Mouse (Mus musculus) liver, embryonic 15.5 days (tissue): Measurements from ENCODE around the gene Rsph1. TPM values are rescaled to one million over a fixed set of nuclear protein-coding genes. Genes with fewer than 3 reads are reported as not detected.

ENCODE experiments used
- ATAC-seq: fragments of 200-750 bp; cut with Nextera tagmentation; 2 replicates; pipeline ENCODE4 v1.8.0; 2017; ENCODE audit warnings: moderate number of reproducible peaks, mild to moderate bottlenecking, moderate library complexity; ENCODE audit not compliant: insufficient read depth
- H3K27ac ChIP-seq: fragments of 300-500 bp; sonication (generic); replicated peaks from 2 replicates; pipeline ENCODE4 v1.5.1; 2015; ENCODE audit warnings: mild to moderate bottlenecking, inconsistent platforms
- H3K27me3 ChIP-seq: fragments of 300-500 bp; sonication (generic); 2 replicates; pipeline ENCODE4 v1.6.1; 2015; ENCODE audit warnings: mild to moderate bottlenecking, inconsistent platforms
- H3K36me3 ChIP-seq: fragments of 300-500 bp; sonication (generic); replicated peaks from 2 replicates; pipeline ENCODE4 v1.6.1; 2015; ENCODE audit warnings: moderate library complexity, mild to moderate bottlenecking, inconsistent platforms
- H3K4me1 ChIP-seq: fragments of 300-500 bp; sonication (generic); replicated peaks from 2 replicates; pipeline ENCODE4 v1.6.1; 2015; ENCODE audit warnings: inconsistent platforms
- H3K4me2 ChIP-seq: fragments of 300-500 bp; sonication (generic); 2 replicates; pipeline ENCODE4 v1.6.1; 2015; ENCODE audit warnings: moderate library complexity, mild to moderate bottlenecking, inconsistent platforms
- H3K4me3 ChIP-seq: fragments of 300-500 bp; sonication (generic); replicated peaks from 2 replicates; pipeline ENCODE4 v1.5.1; 2015; ENCODE audit warnings: mild to moderate bottlenecking, inconsistent platforms
- H3K9ac ChIP-seq: fragments of 300-500 bp; sonication (generic); 2 replicates; pipeline ENCODE4 v1.6.1; 2015; ENCODE audit warnings: moderate library complexity, mild to moderate bottlenecking, inconsistent platforms
- H3K9me3 ChIP-seq: fragments of 300-500 bp; sonication (generic); replicated peaks from 2 replicates; pipeline ENCODE4 v1.6.1; 2016; ENCODE audit warnings: inconsistent platforms
- WGBS: fragments of 180-500 bp; shearing (Covaris S2); methylation state at CpG from one replicate; pipeline ENCODE4 v1.1.7; 2015; ENCODE audit warnings: mixed read lengths; ENCODE audit not compliant: insufficient replicate concordance; 5-methylcytosine and 5-hydroxymethylcytosine counted together
- polyA plus RNA-seq: library from polyadenylated mRNA; unstranded; fragments of >200 nt; fragmentation: Nextera tagmentation; extraction: Ambion mirVana; gene quantifications from 2 replicates; pipeline ENCODE4 v1.2.1, GENCODE M21; 2015

The Rsph1 gene
- polyA plus RNA-seq, 1 experiment from 2014 or later: 0.25 TPM

DNA sequence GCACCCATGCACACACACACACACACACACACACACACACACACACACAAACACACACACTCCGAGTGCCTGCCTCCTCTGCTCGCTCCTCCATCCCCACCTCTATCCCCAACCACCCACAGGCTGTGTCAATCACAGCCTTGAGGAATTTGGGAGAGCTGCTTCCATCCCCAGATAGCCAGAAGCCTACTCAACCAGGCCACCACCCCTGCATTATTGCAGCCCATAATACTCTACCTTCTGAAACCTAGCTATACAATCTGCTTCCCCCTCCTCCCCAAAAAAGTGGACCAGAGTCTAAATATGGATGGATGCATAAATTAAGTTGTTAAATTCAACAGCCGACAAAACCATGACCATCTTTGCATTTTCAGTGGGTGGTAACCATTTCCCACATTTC is 50.8 kb downstream of the Rsph1 start:
- no peak overlapping the region for H3K4me3 ChIP-seq
- no peak for ATAC-seq
- 55% methylated on average over 3 of the region's 3 CpGs for WGBS

DNA sequence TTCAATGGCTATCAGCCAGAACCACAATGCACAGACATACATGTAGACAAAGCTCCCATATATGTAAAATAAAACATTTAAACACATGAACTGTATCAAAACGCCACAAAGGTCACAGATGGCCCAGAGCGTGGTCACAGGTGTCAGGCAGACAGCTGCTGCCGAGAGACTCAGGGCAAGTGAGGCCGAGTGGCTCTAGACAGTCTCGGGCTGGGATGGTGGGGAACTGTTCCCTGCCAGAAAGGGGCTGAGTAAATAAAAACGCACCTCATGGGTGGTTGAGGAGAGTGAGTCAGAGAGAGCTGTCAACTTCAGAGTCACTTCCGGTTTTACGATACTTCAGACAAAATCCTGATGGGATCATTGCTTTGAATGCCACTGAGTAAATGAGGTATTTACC is 52.6 kb downstream of the Rsph1 start:
- no peak overlapping the region for H3K9ac ChIP-seq
- no peak for ATAC-seq
- no peaks in the 10 kb centered on the region for H3K27me3 ChIP-seq
- H3K4me2 ChIP-seq: no peak overlapping the region
- H3K9me3 ChIP-seq: no peaks in the 10 kb centered on the region
- 0 out of 2 replicates have a peak, but pooled peaks cover 5% of the 10 kb centered on the region for H3K36me3 ChIP-seq
- peaks cover 25% of the 10 kb centered on the region for H3K4me1 ChIP-seq
- 55% methylated on average over 8 of the region's 8 CpGs for WGBS
- 0 out of 2 replicates have a peak overlapping the region, but pooled peaks have one; percentile 29 for H3K27ac ChIP-seq
- H3K4me3 ChIP-seq: no peak overlapping the region

More for the DNA sequence above, 50.8 kb downstream of the Rsph1 start:
- Histone ChIP-seq H3K27me3 (no peaks in the 10 kb centered on the region), H3K36me3 (peaks cover 3% of the 10 kb centered on the region; the same call in 1 of the 2 replicates), H3K4me2 (no peak overlapping the region), H3K4me1 (peaks cover 25% of the 10 kb centered on the region), H3K27ac (no peak overlapping the region), H3K9ac (no peak overlapping the region), H3K9me3 (no peaks in the 10 kb centered on the region)

DNA sequence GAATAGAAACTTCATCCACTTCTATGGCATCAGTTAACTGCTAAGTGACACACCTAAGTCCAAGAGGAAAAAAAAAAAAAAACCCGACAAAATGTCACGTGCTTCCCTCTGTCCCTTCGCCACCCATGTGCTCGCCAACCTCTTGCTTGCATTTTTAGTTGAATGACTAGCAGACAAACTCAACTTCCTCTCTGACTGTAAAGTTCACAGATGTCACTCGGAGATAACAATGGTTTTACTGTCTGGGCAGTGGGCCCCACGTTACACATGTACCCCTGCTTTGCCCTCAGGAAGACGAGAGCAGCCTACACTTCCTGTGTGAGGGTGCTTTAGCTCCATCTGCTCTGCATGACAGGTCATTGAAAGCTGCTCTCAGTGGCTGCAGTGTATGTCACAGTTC is 53.3 kb downstream of the Rsph1 start:
- WGBS: 21% methylated on average over 7 of the region's 7 CpGs
- no peak overlapping the region for H3K4me2 ChIP-seq
- no peaks in the 10 kb centered on the region for H3K9me3 ChIP-seq
- 0 out of 2 replicates have a peak, but pooled peaks cover 5% of the 10 kb centered on the region for H3K36me3 ChIP-seq
- peaks cover 25% of the 10 kb centered on the region for H3K4me1 ChIP-seq
- no peak for ATAC-seq
- no peak overlapping the region for H3K9ac ChIP-seq
- no peaks in the 10 kb centered on the region for H3K27me3 ChIP-seq
- H3K4me3 ChIP-seq: no peak overlapping the region
- H3K27ac ChIP-seq: 0 out of 2 replicates have a peak overlapping the region, but pooled peaks have one; percentile 29

DNA sequence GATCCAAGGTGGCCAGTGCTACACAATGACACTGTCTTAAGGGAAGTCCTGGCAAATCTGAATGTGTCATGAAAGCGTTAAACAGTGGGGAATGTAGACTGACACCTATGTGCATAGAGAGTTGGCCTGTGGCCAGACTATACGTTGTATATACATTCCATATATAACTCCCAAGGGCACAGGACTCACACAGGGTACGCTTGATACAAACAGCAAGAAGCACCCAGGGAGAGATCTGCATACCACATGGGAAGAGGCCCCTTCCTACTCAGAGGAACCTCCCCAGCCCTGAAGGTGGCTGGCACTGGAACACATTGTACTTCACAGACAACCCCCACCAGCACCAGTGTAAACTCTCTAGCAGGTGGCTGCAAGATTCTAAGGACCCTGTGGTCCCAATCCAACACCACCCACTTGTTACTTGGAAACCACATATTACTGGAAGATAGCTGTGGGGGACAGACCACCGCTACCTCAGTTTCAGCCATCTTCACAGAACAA is 54.3 kb downstream of the Rsph1 start:
- H3K36me3 ChIP-seq: 0 out of 2 replicates have a peak, but pooled peaks cover 9% of the 10 kb centered on the region
- H3K27ac ChIP-seq: 0 out of 2 replicates have a peak overlapping the region, but pooled peaks have one; percentile 6
- no peak for ATAC-seq
- WGBS: 40% methylated on average over 4 of the region's 4 CpGs
- no peak overlapping the region for H3K4me3 ChIP-seq
- H3K9ac ChIP-seq: no peak overlapping the region
- peaks cover 25% of the 10 kb centered on the region for H3K4me1 ChIP-seq
- H3K9me3 ChIP-seq: no peaks in the 10 kb centered on the region
- no peaks in the 10 kb centered on the region for H3K27me3 ChIP-seq
- H3K4me2 ChIP-seq: no peak overlapping the region

DNA sequence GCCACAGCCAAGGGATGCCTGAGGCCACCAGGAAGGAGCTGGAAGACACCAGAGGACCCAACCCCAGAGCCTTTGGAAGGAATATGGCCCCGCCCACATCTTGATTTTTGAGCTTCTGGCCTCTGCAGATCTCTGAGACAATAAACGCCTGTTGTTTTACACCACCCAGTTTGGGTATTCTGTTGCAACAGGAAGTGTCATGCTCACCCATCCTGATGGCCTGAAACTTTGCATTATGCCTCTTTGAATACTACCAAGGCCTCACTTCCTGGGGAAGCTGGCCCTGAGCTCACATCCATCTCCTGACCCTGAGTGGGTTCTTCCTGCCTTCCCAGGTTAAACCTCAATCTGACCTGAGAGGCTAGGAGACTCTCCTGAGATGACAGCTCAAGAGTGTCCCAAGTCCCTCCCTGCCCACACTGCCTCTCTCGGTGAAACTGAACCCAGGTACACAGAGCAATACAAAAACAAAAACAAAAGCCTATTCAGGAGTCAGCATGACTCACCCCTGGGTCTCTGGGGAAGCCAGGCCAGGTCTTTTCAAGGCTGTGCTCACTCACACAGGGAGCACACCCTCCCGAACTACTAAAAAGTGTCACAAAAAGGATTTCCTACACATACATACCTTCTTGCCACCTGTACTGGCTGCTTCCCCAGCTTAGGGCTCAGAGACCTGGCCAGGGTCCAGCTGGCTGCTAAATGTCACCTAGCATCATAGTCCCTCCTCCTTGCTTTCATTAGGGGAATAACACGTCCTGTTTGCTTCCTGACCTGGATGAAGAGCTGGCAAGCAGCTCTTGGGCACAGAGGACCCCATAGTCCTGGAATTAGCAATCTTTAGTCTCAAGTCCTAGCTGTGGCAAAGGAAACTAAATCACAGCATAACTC is 60.9 kb downstream of the Rsph1 start:
- no peak for ATAC-seq
- no peak overlapping the region for H3K27ac ChIP-seq
- no peak overlapping the region for H3K4me2 ChIP-seq
- no peak overlapping the region for H3K9ac ChIP-seq
- H3K9me3 ChIP-seq: no peaks in the 10 kb centered on the region
- H3K36me3 ChIP-seq: peaks cover 22% of the 10 kb centered on the region
- WGBS: 48% methylated on average over 5 of the region's 5 CpGs
- H3K27me3 ChIP-seq: no peaks in the 10 kb centered on the region
- H3K4me1 ChIP-seq: peaks cover 3% of the 10 kb centered on the region; the same call in 1 of the 2 replicates
- H3K4me3 ChIP-seq: no peak overlapping the region

DNA sequence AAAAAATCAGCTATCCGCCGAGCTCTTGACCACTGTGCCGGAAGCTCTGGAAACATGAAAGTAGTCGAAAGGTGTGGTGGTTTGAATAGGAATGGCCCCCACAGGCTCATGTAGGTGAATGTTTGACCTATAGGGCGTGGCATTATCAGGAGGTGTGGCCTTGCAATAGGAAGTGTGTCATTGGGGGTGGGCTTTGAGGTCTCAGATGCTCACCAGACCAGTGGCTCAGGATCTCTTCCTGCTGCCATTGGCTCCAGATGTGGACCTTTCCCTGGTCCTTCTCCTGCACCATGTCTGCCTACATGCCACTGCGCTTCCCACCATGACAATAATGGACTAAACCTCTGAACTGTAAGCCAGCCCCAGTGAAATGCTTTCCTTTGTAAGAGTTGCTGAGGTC is 65.3 kb downstream of the Rsph1 start:
- ATAC-seq: no peak
- H3K4me3 ChIP-seq: no peak overlapping the region
- H3K9ac ChIP-seq: no peak overlapping the region
- H3K27me3 ChIP-seq: no peaks in the 10 kb centered on the region
- H3K27ac ChIP-seq: no peak overlapping the region
- peaks cover 12% of the 10 kb centered on the region for H3K36me3 ChIP-seq
- 83% methylated on average over 6 of the region's 6 CpGs for WGBS
- peaks cover 44% of the 10 kb centered on the region for H3K4me1 ChIP-seq
- H3K4me2 ChIP-seq: no peak overlapping the region
- H3K9me3 ChIP-seq: no peaks in the 10 kb centered on the region

DNA sequence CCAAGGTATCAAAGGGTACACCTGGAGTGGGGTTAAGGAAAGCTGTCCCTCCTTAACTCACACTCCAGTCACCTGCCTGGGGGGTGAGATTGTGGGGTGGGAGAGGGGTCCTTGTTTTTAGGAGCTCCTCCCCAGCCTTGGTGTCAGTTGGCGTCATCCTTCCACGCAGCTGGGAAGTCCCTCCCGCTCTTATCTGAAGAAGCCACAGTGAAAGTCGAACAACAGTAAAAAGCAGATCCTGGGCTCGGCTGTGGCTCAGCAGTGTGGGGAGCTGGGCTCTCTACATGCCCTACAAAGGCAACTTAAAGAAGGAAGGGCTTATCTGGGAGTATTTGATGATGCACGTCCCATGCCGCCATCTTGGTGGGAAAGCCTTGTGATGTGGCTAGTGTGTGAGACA is 66.9 kb downstream of the Rsph1 start:
- H3K9me3 ChIP-seq: no peaks in the 10 kb centered on the region
- H3K27ac ChIP-seq: peak overlapping the region; percentile 60
- peak overlapping the region; percentile 29; the same call in 1 of the 2 replicates for H3K4me2 ChIP-seq
- H3K4me1 ChIP-seq: peaks cover 41% of the 10 kb centered on the region
- H3K36me3 ChIP-seq: peaks cover 12% of the 10 kb centered on the region
- no peak overlapping the region for H3K4me3 ChIP-seq
- H3K9ac ChIP-seq: no peak overlapping the region
- H3K27me3 ChIP-seq: no peaks in the 10 kb centered on the region
- 23% methylated on average over 7 of the region's 7 CpGs for WGBS
- ATAC-seq: peak; percentile 70

DNA sequence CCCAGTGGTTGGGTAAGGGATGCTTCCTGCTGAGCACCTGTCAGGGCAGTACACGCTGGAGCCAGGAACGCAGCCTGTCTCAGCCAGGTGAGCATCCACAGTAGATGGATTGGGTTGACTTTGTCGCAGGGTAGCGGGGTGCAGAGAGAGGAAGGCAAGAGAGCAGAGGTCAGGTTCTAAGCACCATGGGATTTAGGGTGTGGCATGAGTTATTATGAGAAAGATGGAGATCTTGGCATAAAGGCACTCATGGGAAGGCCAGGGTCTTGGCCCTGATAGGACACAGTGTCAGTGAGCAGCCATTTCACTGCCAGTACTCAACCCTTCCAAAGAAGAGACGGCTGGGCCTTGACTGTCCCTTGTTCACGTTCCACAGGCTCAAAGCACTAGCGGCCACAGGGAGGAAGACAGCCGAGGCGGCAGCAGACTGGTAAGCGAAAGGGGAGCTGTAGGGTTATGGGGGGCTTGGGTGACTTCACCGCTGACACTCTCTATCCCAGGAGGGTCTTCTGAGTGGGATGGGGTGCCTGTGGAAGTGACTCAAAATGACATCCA is 67.7 kb downstream of the Rsph1 start:
- Histone ChIP-seq H3K4me3 (no peak overlapping the region), H3K36me3 (peaks cover 12% of the 10 kb centered on the region), H3K27me3 (no peaks in the 10 kb centered on the region), H3K4me2 (peak overlapping the region; percentile 74), H3K4me1 (peaks cover 41% of the 10 kb centered on the region), H3K9ac (no peak overlapping the region), H3K27ac (peak overlapping the region; percentile 60; the same call in 1 of the 2 replicates), H3K9me3 (no peaks in the 10 kb centered on the region)
- no peak for ATAC-seq
- WGBS: 84% methylated on average over 11 of the region's 11 CpGs

DNA sequence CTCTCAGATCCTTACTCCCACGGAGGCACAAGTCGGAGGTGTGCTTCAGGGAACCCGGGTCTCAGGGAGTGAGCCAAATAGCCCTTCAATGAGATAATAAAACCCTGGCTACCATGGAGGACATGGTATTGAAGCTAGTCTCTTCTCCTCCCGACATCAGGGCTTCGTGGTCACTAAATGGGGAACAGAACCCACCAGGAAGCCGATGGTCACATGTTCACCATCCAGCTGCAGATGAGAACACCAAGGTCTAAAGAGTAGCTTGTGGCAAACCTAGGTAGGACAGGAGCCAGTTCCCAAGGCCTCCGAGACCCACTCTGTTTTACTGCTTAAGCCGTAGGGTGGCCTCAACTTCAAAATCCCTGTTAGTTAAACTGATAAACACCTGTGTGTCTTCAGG is 68.5 kb downstream of the Rsph1 start:
- H3K36me3 ChIP-seq: peaks cover 11% of the 10 kb centered on the region; the same call in 1 of the 2 replicates
- H3K4me3 ChIP-seq: peak overlapping the region; percentile 53
- 24% methylated on average over 8 of the region's 8 CpGs for WGBS
- peak overlapping the region; percentile 72; the same call in 1 of the 2 replicates for H3K27ac ChIP-seq
- H3K9ac ChIP-seq: peak overlapping the region; percentile 51; the same call in 1 of the 2 replicates
- H3K4me1 ChIP-seq: peaks cover 41% of the 10 kb centered on the region
- peak overlapping the region; percentile 74 for H3K4me2 ChIP-seq
- H3K9me3 ChIP-seq: no peaks in the 10 kb centered on the region
- ATAC-seq: no peak; the same call in 1 of the 2 replicates
- H3K27me3 ChIP-seq: no peaks in the 10 kb centered on the region

DNA sequence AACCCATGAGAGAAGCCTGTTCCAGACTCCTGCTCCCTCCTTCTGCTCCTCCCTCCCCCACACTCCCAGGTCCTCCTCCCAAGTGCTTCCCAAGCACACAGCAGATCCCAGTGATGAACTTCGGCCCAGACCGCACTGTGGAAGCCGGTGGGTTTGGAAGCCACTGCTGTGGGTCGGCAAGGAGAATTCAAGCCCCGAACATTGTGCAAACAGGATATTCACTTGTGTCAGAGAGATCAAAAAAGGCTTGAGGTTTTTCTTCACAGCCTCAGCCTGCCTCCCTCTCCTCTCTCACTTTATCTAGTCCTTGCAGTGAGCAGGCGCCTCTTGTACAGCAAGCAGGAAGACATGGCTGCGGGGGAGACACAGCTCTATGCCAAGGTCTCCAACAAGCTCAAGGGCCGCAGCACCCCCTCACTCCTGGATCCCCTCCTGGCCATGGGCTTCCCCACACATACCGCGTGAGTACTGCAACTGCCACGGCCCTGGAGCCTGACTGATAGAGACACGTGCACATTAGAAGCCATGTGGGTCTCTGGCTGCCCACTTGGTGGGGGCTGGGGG is 69.3 kb downstream of the Rsph1 start, which contains the start of gene Ubash3a:
Ubash3a (plus strand) TSS at position 103 of the 564 bp plus-strand sequence.
- Histone ChIP-seq H3K27ac (peak within 1 kb of the TSS; percentile 72), H3K4me1 (peaks cover 41% of the 10 kb centered on the region), H3K27me3 (no peaks in the 10 kb centered on the region), H3K9me3 (no peaks in the 10 kb centered on the region), H3K36me3 (peaks cover 5% of the 10 kb centered on the region; the same call in 1 of the 2 replicates), H3K4me2 (peak within 1 kb of the TSS; percentile 74), H3K4me3 (peak within 1 kb of the TSS; percentile 53), H3K9ac (peak within 1 kb of the TSS; percentile 51)
- WGBS: 13% methylated on average over 12 of the region's 12 CpGs
- ATAC-seq: peak; percentile 71
